Mouse (Mus musculus): Measurements from ENCODE around the gene Ccdc115. TPM values are rescaled to one million over a fixed set of nuclear protein-coding genes. Genes with fewer than 3 reads are reported as not detected.

Gene Ccdc115
- total RNA-seq (2015; ENCODE audit: low replicate concordance) (21.1 and 25.5 TPM in 2 replicates), total RNA-seq (2017; ENCODE audit: low replicate concordance) (9.9 and 12.1 TPM in 2 replicates)

GRCm38 (mm10) chr1:34439215-34439960 is at the start of gene Ccdc115, which contains the start of gene Imp4:
TSS of gene Ccdc115 (minus strand) at chr1:34439672.
TSS of gene Imp4 (plus strand) at chr1:34439851.
- peak; percentile 93 for ATAC-seq (replicated peaks; ENCODE audit: low FRiP score, poor library complexity, severe bottlenecking)

DNA sequence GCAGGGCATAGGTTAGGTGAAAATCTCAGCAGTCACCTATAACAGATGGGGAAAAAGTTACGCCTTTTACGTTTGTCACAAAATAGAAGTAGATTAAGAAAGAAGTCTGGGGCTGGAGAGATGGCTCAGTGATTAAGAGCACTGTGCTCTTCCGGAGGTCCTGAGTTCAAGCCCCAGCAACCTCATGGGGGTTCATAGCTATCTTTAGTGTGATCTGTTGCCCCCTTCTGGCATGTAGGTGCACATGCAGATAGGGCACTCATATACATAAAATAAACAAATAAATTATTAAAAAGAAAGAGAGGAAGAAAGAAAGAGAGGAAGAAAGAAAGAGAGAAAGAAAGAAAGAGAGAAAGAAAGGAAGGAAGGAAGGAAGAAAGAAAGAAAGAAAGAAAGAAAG is 47.9 kb upstream of the Ccdc115 start:
- no peak for ATAC-seq (replicated peaks; ENCODE audit: low FRiP score, poor library complexity, severe bottlenecking)

- peak; percentile 80 for ATAC-seq (replicated peaks; ENCODE audit: low FRiP score, poor library complexity, severe bottlenecking)
These were observed 46.2 kb upstream of the Ccdc115 start for GRCm38 (mm10) chr1:34485461-34486188.

- 0 out of 2 replicates have a peak, but pooled peaks have one; percentile 19 for ATAC-seq (replicated peaks; ENCODE audit: low FRiP score, poor library complexity, severe bottlenecking)
These were observed 45.0 kb upstream of the Ccdc115 start for GRCm38 (mm10) chr1:34484470-34484869.

DNA sequence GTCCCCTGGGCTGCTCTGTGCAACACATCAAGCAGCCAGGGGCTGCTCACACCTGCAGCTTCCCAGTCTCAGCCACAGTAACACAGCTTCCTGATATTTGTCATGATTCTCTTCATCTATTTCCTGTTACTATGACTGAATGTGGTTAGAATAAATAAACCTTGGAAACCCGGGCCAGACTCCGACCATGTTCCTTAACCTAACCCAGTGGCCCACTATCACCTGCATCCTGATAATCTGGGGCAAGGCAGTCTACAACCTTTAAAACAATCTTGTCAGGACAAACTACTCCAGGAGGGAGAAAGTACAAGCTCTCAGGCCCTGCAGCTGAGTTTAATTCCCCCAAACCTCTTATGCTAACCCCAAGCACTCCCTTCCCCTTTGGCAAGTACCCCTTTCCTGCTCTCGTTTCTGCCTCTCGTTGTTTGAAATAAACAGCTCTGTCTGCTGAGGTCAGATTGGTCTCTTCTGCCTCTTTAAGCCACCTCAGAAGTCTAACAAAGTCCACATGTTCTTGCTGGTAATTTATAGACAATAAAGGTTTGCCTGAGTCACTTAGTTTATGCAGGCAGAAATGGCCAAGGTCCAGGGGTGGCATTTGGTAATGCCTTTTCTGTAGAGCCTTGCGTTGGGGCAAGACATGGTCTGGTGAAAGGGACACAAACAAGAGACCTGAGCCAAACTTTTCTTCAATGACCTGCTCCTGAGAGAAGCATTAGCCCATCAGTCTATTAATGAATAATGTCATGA is 42.6 kb upstream of the Ccdc115 start:
- ATAC-seq (replicated peaks; ENCODE audit: low FRiP score, poor library complexity, severe bottlenecking), result no peak

DNA sequence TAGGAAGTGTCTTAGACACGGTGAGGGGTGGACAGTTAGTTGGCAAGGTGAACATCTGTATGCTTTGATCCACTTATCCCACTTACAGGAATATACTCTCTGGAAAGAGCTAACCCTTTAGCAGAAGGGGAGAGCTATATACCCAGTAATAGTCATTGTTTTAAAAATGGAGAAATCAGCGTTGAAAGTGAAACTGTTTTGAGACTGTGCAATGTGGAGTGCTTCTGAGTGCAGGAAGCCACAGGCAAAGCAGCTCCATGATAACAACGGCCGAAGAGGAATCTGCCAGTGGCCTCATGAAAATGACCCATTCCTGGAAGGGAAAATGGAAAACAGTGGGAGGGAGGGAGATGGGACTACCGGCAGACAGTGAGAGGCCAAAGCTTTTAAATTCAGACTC is 41.3 kb upstream of the Ccdc115 start:
- no peak for ATAC-seq (replicated peaks; ENCODE audit: low FRiP score, poor library complexity, severe bottlenecking)

DNA sequence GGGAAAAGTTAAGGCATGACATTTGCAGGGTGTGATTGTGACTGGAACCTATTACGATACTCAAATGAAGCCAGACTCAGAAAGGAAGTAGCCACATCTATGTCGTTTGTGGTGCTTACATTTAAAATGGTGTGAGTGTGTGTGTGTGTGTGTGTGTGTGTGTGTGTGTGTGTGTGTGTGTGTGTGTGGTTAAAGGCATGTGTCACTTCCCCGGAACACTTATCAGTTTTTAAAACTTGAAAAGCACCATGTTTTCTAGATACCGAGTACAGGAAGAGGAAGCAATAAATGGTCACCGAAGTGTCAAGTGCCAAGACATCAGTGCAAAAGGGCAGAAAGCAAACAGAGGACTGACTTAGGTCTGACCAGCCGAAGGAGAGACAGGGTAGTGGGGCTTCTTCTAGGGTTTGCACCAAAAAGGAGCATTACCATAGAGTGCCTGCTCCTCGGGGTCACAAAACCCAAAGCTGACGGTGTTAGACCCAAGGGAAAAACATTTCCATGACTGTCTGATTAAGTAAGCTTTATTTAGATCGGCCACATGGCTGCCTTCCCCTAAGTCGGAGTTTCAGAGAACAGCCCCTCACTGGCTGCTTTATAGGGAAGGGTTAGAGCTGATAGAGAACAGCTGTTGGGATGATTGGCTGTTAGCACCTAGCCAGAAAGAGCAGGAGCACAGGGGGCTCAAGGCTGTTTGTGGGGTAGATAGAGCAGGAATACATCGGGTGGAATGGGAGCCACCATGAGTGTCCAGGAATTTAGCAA is 39.6 kb upstream of the Ccdc115 start:
- no peak for ATAC-seq (replicated peaks; ENCODE audit: low FRiP score, poor library complexity, severe bottlenecking)

GRCm38 (mm10) chr1:34472427-34473300 is 33.2 kb upstream of the Ccdc115 start:
- ATAC-seq (replicated peaks; ENCODE audit: low FRiP score, poor library complexity, severe bottlenecking), result peak; percentile 82

DNA sequence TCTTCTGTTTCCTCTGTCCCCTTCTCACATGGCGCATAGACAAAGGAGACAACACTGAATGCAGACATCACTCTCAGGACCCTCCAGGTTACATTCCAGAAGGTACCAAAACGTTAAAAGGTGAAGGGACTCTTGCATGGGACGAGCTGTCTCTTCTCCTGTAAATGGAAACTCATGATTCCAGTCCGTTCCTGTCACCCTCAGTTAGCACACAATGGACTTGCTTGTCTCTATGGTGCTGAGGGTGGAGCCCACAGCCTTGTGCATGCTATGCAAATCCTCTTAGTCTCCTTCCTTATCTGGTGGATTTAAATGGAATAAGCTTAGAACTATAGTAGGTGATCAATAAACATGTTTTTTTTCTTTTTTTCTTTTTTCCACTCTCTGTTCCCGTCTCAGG is 30.3 kb upstream of the Ccdc115 start:
- no peak for ATAC-seq (replicated peaks; ENCODE audit: low FRiP score, poor library complexity, severe bottlenecking)

- no peak for ATAC-seq (replicated peaks; ENCODE audit: low FRiP score, poor library complexity, severe bottlenecking)
These were observed 29.0 kb upstream of the Ccdc115 start for GRCm38 (mm10) chr1:34468500-34468899.

DNA sequence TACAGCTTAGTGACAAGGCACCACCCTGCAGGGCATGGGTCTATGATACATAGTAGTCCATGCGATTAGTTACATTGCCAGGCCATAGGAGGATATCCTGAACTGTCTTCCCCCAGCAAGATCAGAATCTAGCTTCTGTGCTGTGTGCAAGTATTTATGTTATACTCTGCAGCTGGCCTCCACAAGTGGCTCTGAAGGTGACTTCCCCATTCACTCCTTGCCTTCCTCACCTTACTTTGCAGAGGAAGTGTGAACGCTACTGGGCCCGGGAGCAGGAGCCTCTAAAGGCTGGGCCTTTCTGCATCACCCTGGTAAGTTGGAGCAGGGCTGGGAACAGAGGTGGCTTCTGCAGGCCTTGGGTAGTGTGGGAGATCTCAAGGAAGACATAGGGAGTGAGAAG is 28.6 kb upstream of the Ccdc115 start:
- ATAC-seq (replicated peaks; ENCODE audit: low FRiP score, poor library complexity, severe bottlenecking), result no peak

DNA sequence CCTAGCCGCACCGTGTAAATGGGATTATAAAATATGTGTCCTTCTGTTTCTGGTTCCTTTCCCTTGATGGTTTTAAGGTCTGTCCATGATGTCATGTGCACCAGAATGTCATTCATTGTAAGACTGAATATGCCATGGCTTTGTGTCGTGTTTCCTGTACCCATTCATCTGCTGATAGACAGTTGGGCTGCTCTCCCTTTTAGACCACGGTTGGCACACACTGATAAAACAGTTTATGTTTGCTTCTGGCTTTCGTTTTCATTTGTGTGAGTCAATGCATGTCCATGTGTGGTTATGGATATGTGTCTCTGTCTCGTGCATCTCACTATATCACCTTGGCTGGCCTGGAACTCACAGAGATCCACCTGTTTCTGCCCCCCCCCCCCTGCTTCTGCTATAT is 26.0 kb upstream of the Ccdc115 start:
- ATAC-seq (replicated peaks; ENCODE audit: low FRiP score, poor library complexity, severe bottlenecking), result peak; percentile 43; the same call in 1 of the 2 replicates

DNA sequence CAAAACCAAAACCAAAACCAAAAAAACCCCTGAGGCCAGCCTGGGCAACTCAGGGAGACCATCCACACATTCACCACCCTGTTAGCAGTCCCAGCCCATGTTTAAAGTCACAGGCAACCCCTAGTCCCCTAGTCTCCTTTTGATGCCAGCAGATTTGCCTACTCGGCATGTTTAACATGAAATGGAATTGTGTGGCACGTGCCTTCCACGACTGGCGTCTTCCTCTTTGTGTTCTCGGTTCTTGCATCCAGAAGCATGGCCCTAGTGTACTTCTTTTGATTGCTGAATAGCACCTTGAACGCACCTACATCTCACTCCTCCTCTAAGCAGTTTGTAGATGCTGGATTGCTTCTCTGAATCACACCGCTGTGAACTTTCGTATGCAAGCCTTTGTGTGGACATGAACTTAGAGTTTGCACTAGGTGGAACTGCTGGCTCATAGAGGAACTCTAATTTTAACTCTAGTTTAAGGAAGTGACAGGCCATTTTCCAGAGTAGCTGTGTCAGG is 24.9 kb upstream of the Ccdc115 start:
- no peak for ATAC-seq (replicated peaks; ENCODE audit: low FRiP score, poor library complexity, severe bottlenecking)

DNA sequence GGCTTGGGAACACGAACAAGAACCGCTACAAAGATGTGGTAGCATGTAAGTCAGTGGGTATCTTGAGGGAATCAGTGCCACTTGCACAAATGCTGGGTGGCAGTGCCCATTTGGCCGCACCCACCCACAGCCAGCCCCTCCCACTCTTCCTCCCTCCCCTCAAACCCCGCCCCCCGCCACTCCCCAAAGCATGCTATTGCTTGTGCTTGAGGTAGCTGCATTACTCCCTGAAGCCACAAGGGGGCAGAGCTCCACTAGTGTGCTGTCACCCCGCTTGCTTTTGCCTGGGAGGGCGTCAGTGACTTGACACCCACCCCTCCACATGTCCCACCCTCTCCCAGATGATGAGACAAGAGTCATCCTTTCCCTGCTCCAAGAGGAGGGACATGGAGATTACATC is 23.3 kb upstream of the Ccdc115 start:
- peak; percentile 56 for ATAC-seq (replicated peaks; ENCODE audit: low FRiP score, poor library complexity, severe bottlenecking)

GRCm38 (mm10) chr1:34460061-34460441 is 20.6 kb upstream of the Ccdc115 start:
- ATAC-seq (replicated peaks; ENCODE audit: low FRiP score, poor library complexity, severe bottlenecking), result peak; percentile 22; the same call in 1 of the 2 replicates

DNA sequence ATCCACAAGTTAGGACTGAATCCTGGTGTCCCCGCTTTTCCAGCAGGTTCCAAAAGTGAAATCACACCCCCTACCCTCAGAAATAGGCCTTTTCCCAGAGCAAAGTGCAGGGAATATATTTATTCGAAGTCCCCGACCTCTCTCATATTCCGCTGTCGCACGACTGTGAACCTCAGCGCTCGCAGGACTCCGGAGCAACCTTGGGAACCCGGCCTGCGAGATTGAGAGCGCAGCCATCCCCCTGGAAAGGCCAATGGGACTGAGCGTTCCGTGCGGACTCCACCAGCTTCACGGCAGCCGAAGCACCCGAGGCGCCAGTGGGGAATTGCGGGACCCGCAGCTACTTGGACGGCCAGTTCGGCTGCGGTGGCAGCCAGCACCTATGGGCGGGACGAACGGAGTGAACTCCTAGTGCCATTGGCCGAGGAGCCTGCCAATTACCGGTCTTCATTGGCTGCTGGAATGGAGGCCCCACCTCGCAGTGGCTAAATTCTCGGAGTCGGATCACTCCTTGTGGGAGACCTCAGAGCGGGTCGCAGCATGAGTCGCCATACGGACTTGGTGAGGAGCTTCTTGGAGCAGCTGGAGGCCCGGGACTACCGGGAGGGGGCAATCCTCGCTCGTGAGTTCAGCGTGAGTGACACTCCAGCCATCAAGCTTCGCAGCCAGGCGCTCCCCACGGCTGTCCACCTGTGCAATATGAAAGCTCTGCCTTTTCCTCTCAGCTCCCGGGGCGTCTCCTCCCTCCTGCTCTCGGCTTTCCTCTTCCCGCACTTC is 20.0 kb upstream of the Ccdc115 start, which contains the start of gene Ptpn18:
TSS of gene Ptpn18 (plus strand) at position 479 of the 777 bp plus-strand sequence.
- peak; percentile 95 for ATAC-seq (replicated peaks; ENCODE audit: low FRiP score, poor library complexity, severe bottlenecking)

DNA sequence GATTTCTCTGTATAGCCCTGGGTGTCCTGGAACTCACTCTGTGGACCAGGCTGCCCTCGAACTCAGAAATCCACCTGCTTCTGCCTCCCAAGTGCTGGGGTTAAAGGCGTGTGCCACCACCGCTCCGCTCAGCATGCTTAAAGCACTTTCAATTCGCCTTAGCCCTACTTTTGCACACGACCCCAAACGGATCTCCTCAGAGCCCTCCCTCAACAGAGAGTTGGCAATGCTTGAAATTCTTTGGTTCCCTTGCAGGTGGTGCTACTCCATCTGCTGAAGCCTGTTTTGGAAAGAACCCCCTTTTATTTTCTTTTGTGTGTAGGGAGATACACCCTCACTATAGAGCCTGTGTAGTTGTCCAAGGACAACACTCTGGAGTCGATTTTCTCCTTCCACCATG is 19.0 kb upstream of the Ccdc115 start:
- no peak for ATAC-seq (replicated peaks; ENCODE audit: low FRiP score, poor library complexity, severe bottlenecking)

DNA sequence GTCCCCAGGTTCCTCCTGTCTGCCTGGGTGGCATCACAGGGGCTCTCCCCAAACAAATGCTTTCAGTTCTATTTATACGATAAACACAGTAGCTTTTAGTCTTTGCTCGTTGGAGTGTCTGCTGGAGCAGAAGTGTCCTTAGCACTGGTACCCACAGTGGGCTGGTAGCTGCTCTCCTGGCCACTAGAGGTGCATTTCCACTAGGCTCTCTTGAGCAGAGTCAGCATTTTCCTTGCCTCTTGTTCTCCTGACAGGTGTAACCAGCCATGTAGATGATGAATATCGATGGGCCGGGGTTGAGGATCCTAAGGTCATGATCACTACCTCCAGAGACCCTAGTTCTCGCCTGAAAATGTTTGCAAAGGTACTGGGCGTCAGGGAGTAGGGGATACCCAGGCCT is 3.7 kb upstream of the Ccdc115 start:
- ATAC-seq (replicated peaks; ENCODE audit: low FRiP score, poor library complexity, severe bottlenecking), result no peak
